Mouse (Mus musculus): ENCODE measurements around the gene Mocs3. TPM values are rescaled to one million over a fixed set of nuclear protein-coding genes. Genes with fewer than 3 reads are reported as not detected.

The Mocs3 gene
- 33.8 and 41.3 TPM in 2 replicates for polyA plus RNA-seq (2012; rRNA removed)

DNA sequence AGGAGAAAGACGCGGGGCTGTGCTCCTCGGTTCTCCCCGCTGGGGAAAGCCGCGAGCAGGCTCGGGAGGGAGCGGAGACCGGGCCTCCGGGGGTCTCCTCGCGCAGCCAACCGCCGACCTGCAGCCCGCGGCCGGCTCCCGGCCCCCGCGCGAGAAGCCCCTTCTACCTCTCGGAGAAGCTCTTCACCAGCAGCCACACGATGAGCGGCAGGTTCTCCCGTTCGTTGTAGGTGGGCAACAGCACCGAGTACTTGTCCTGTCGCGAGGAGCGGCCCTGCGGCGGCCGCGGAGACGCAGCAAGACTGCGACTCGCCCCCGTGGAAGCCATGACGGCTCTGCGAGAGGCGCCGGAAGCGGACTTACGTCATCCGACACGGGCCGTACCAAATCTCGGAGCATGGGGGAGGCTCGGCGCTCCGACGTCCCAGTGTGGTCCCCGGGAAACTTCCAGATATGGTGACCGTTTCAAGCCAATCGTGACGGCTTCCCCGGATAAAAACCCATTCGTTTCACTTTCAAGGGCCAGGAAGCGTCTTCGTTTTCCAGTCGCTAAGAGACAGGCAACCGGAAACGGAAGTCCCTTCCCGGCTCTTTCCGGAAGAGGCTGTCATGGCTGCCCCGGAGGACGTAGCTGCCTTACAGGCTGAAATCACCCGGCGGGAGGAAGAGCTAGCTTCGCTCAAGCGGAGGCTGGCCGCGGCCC is at the start of gene Mocs3, which contains the start of the genes Gm20716 and Dpm1:
Gene Mocs3, plus strand, starts transcription at position 597 of the 703 bp plus-strand sequence.
Gene Gm20716, minus strand, starts transcription at position 339 of the 703 bp plus-strand sequence.
Gene Dpm1, minus strand, starts transcription at position 566 of the 703 bp plus-strand sequence.
- Histone ChIP-seq H3K27ac (ENCODE audit: control insufficient read depth, insufficient read depth, low read depth, low read length) (peak within 1 kb of the TSS; percentile 97), H3K36me3 (ENCODE audit: control insufficient read depth, insufficient read depth, low read length) (no peaks in the 10 kb centered on the region; the same call in 1 of the 2 replicates), H3K4me1 (ENCODE audit: control insufficient read depth, insufficient read depth, low read length) (peaks cover 8% of the 10 kb centered on the region), H3K4me3 (ENCODE audit: control insufficient read depth, low read depth, low read length) (peak within 1 kb of the TSS; percentile 98), H3K27me3 (ENCODE audit: control insufficient read depth, insufficient read depth, low read length) (no peaks in the 10 kb centered on the region)
- TF ChIP-seq CTCF (IDR thresholded peaks at IDR 0.05; ENCODE audit: control insufficient read depth, insufficient read depth, insufficient replicate concordance, low read depth, low read length) (no peak), POLR2A (IDR thresholded peaks at IDR 0.05; ENCODE audit: control insufficient read depth, low read depth, low read length) (peak; percentile 92)

DNA sequence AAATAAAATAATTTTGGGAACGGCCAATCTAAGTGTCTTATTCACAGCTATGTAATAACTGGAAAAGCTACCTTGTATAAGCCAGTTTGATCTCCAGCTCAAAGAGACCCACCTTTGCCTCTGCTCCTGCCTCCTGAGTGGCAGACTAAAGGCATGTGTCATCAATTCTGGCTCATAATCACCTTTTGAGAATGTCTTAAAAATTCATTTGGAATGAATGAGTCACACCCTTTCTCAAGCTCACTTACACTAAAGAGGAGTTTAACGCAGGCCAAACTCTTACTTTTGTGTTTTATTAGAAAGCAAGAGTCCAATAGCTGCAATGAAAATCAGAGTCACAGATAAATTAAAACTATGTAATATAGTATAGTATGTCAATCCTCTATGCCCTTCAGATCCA is 38.6 kb upstream of the Mocs3 start:
- no peak overlapping the region for H3K4me3 ChIP-seq (ENCODE audit: control insufficient read depth, low read depth, low read length)
- H3K27me3 ChIP-seq (ENCODE audit: control insufficient read depth, insufficient read depth, low read length) = no peaks in the 10 kb centered on the region
- no peak overlapping the region for H3K27ac ChIP-seq (ENCODE audit: control insufficient read depth, insufficient read depth, low read depth, low read length)
- no peaks in the 10 kb centered on the region for H3K4me1 ChIP-seq (ENCODE audit: control insufficient read depth, insufficient read depth, low read length)
- H3K36me3 ChIP-seq (ENCODE audit: control insufficient read depth, insufficient read depth, low read length) = peaks cover 1% of the 10 kb centered on the region
- TF ChIP-seq CTCF (IDR thresholded peaks at IDR 0.05; ENCODE audit: control insufficient read depth, insufficient read depth, insufficient replicate concordance, low read depth, low read length) (no peak), POLR2A (IDR thresholded peaks at IDR 0.05; ENCODE audit: control insufficient read depth, low read depth, low read length) (no peak)

DNA sequence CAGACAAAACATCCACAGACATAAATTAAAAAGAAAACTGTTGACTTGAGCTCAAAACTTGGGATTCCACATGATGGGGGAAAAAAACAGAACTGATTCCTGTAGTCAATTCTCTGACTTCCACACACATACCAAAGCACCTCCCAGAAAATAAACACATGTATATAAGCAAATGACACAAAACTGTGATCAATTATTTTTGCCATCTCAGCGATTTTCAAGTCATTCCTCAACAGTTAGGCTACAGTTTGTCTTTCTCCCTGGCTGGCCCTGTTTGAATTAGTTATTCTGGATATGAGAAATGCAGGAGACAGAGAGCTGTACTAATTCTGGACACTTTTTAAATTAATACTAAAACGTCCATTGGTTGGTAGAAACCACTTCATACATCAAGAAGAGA is 36.7 kb upstream of the Mocs3 start:
- H3K36me3 ChIP-seq (ENCODE audit: control insufficient read depth, insufficient read depth, low read length) = peaks cover under 1% of the 10 kb centered on the region
- no peak overlapping the region for H3K4me3 ChIP-seq (ENCODE audit: control insufficient read depth, low read depth, low read length)
- TF ChIP-seq CTCF (IDR thresholded peaks at IDR 0.05; ENCODE audit: control insufficient read depth, insufficient read depth, insufficient replicate concordance, low read depth, low read length) = no peak
- TF ChIP-seq POLR2A (IDR thresholded peaks at IDR 0.05; ENCODE audit: control insufficient read depth, low read depth, low read length) = no peak
- no peaks in the 10 kb centered on the region for H3K4me1 ChIP-seq (ENCODE audit: control insufficient read depth, insufficient read depth, low read length)
- H3K27ac ChIP-seq (ENCODE audit: control insufficient read depth, insufficient read depth, low read depth, low read length) = no peak overlapping the region; the same call in 1 of the 2 replicates
- no peaks in the 10 kb centered on the region for H3K27me3 ChIP-seq (ENCODE audit: control insufficient read depth, insufficient read depth, low read length)

DNA sequence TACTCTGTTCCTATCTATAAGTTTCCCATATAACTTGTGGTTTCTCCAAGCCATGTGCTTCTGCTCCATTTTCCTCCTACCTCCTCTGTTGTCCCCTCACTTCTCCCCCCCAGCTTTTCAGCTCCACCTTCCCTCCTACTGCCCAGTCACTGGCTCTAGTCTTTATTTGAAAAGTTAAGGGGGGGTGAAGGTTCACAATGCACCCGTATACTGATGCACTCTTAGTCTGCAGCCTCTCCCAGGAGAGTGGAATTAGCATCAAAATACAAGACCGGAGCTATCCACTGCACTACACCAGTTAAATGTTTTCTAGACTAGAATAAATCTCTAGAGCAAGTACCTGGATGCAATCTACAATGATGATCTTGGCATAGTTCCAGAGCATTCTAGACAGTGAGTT is 34.7 kb upstream of the Mocs3 start:
- no peak overlapping the region for H3K27ac ChIP-seq (ENCODE audit: control insufficient read depth, insufficient read depth, low read depth, low read length)
- TF ChIP-seq POLR2A (IDR thresholded peaks at IDR 0.05; ENCODE audit: control insufficient read depth, low read depth, low read length) = no peak
- no peak for TF ChIP-seq CTCF (IDR thresholded peaks at IDR 0.05; ENCODE audit: control insufficient read depth, insufficient read depth, insufficient replicate concordance, low read depth, low read length)
- H3K4me1 ChIP-seq (ENCODE audit: control insufficient read depth, insufficient read depth, low read length) = no peaks in the 10 kb centered on the region
- peaks cover 1% of the 10 kb centered on the region; the same call in 1 of the 2 replicates for H3K36me3 ChIP-seq (ENCODE audit: control insufficient read depth, insufficient read depth, low read length)
- H3K27me3 ChIP-seq (ENCODE audit: control insufficient read depth, insufficient read depth, low read length) = no peaks in the 10 kb centered on the region
- H3K4me3 ChIP-seq (ENCODE audit: control insufficient read depth, low read depth, low read length) = no peak overlapping the region

DNA sequence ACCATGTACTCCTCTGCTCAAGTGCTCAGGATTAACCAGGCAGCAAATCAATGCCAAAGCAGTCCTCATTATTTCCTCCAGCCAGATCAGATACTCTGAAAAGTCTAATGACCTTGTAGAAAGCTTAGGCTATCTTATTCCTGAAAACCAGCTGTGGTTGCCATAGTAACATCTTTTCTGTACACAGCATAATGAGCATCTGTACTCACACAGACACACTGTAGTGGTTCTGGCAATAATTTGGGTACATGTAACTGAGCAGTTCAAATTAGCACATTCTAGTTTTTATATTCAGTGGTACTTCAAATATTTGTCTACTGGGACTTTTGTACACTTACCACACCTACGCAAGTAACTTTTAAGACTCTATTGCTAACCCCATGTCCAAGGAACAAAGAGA is 32.0 kb upstream of the Mocs3 start:
- TF ChIP-seq CTCF (IDR thresholded peaks at IDR 0.05; ENCODE audit: control insufficient read depth, insufficient read depth, insufficient replicate concordance, low read depth, low read length) (no peak), POLR2A (IDR thresholded peaks at IDR 0.05; ENCODE audit: control insufficient read depth, low read depth, low read length) (no peak)
- peaks cover 1% of the 10 kb centered on the region; the same call in 1 of the 2 replicates for H3K36me3 ChIP-seq (ENCODE audit: control insufficient read depth, insufficient read depth, low read length)
- H3K4me3 ChIP-seq (ENCODE audit: control insufficient read depth, low read depth, low read length) = peak overlapping the region; percentile 3; the same call in 1 of the 2 replicates
- H3K27ac ChIP-seq (ENCODE audit: control insufficient read depth, insufficient read depth, low read depth, low read length) = no peak overlapping the region
- no peaks in the 10 kb centered on the region for H3K27me3 ChIP-seq (ENCODE audit: control insufficient read depth, insufficient read depth, low read length)
- H3K4me1 ChIP-seq (ENCODE audit: control insufficient read depth, insufficient read depth, low read length) = no peaks in the 10 kb centered on the region

DNA sequence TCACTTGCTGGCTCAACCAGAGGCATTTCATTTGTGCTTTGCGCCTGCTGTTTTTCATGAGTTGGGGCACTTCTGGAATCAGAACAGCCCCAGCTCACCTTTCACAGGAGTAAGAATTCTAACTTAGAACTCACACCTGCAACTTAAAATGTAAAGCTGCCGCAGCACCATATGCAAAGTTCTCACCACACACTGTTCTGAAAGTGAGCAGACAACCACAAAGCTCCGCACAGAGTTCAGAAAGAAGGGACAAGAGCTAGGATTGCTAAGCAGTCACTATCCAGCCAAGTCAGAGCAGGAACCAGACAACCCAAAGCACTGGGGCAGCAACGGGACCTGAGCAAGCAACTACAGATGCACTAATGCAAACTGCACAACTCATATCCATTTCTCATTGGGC is 30.9 kb upstream of the Mocs3 start:
- H3K36me3 ChIP-seq (ENCODE audit: control insufficient read depth, insufficient read depth, low read length) = peaks cover 1% of the 10 kb centered on the region

DNA sequence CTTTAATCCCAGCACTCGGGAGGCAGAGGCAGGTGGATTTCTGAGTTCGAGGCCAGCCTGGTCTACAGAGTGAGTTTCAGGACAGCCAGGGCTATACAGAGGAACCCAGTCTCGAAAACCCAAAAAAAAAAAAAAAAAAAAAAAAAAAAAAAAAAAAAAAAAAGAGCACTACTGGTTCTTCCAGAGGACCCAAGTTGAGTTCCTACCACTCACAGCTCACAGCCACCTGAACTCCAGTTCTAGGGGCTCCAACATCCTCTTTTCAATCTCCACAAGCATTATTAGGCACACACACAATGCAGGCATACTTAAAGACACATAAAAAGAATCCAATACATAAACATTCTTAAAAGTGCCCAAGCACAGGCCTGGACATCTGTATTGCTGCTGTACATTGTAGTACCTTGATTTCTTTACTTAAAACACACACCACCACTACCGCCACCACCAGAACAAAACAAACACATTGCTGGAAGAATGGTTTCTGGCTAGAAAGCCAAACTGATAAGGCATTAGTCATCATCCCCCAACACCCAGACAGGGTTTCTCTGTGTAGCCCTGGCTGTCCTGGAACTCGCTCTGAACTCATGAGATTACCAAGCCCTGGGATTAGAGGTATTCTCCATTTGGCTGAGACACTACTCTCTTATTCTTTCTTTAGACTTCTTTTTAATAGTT is 30.3 kb upstream of the Mocs3 start:
- no peak overlapping the region for H3K27ac ChIP-seq (ENCODE audit: control insufficient read depth, insufficient read depth, low read depth, low read length)
- H3K36me3 ChIP-seq (ENCODE audit: control insufficient read depth, insufficient read depth, low read length) = peaks cover 1% of the 10 kb centered on the region
- no peaks in the 10 kb centered on the region for H3K27me3 ChIP-seq (ENCODE audit: control insufficient read depth, insufficient read depth, low read length)
- H3K4me1 ChIP-seq (ENCODE audit: control insufficient read depth, insufficient read depth, low read length) = no peaks in the 10 kb centered on the region
- TF ChIP-seq CTCF (IDR thresholded peaks at IDR 0.05; ENCODE audit: control insufficient read depth, insufficient read depth, insufficient replicate concordance, low read depth, low read length) (no peak), POLR2A (IDR thresholded peaks at IDR 0.05; ENCODE audit: control insufficient read depth, low read depth, low read length) (no peak)
- H3K4me3 ChIP-seq (ENCODE audit: control insufficient read depth, low read depth, low read length) = no peak overlapping the region

More for the DNA sequence above, 30.9 kb upstream of the Mocs3 start:
- Histone ChIP-seq H3K27ac (ENCODE audit: control insufficient read depth, insufficient read depth, low read depth, low read length) (0 out of 2 replicates have a peak overlapping the region, but pooled peaks have one; percentile 22), H3K4me3 (ENCODE audit: control insufficient read depth, low read depth, low read length) (no peak overlapping the region), H3K4me1 (ENCODE audit: control insufficient read depth, insufficient read depth, low read length) (no peaks in the 10 kb centered on the region), H3K27me3 (ENCODE audit: control insufficient read depth, insufficient read depth, low read length) (no peaks in the 10 kb centered on the region)
- TF ChIP-seq CTCF (IDR thresholded peaks at IDR 0.05; ENCODE audit: control insufficient read depth, insufficient read depth, insufficient replicate concordance, low read depth, low read length) (no peak), POLR2A (IDR thresholded peaks at IDR 0.05; ENCODE audit: control insufficient read depth, low read depth, low read length) (no peak)
